Mouse (Mus musculus) myocyte (in vitro differentiated cells): ENCODE results near the gene Svs5.
"Not testable (repeated sequence)": the region's sequence is repeated elsewhere in the genome, so short reads cannot be mapped to it uniquely, and the experiment has no call there.

Experiments used
- MAX ChIP-seq: IDR thresholded peaks from one replicate; pipeline ENCODE4 v1.6.1; 2011; ENCODE audit warnings: low read depth, mild to moderate bottlenecking, control low read depth
- POLR2A ChIP-seq: IDR thresholded peaks from one replicate; pipeline ENCODE4 v1.6.1; 2011; ENCODE audit warnings: low read depth, mild to moderate bottlenecking, control low read depth, moderate library complexity; ENCODE audit not compliant: insufficient read length
- USF1 ChIP-seq: IDR thresholded peaks from one replicate; pipeline ENCODE4 v1.6.1; 2011; ENCODE audit warnings: low read depth, mild to moderate bottlenecking, control low read depth, moderate library complexity

- not testable (repeated sequence) for TF ChIP-seq MAX, POLR2A, USF1
These were observed 11.2 kb downstream of the Svs5 start for GRCm38 (mm10) chr2:164343732-164344131.
